10 mouse cellular contexts compared by ENCODE assay signal in genomic region chr4:142617676-142618075, GRCm38 (mm10).
A peak's percentile ranks its signal among the peaks of the same experiment; 100 is the strongest.
DNase-seq lines count a peak whose midpoint lies in the region; ATAC-seq and TF ChIP-seq lines count a peak whose summit lies in the region.
"Had no signal": no experiment of that assay in that cellular context is flagged by ENCODE, and none has a peak within 500 bp of the region (broad histone marks: within the 10 kb centered on the region; RNA-seq: fewer than 3 reads in every experiment).

No protein-coding gene starts in this region.

- TF ChIP-seq EP300 in heart, adult 2 months (IDR thresholded peaks at IDR 0.05; ENCODE audit: insufficient read depth, low read depth, low read length): no peak

- 66% methylated on average over 5 of the region's 5 CpGs for WGBS in heart, adult 2 months
- 72% methylated on average over 5 of the region's 5 CpGs for WGBS in lung, adult 2 months

- no peak for DNase-seq in heart, adult 2 months
- DNase-seq in heart, postnatal 36 days: no peak
- DNase-seq in lung, adult 2 months: no peak
- no peak for DNase-seq in lung, postnatal 4 days
- DNase-seq in ZHBTc4 (ENCODE audit: low read depth, low spot score): peak; percentile 71
- DNase-seq in kidney, postnatal 4 days: peak; percentile 47 to 61
- DNase-seq in Muller cell, postnatal 12 days (ENCODE audit: inconsistent ontology term): no peak
- DNase-seq: heart, postnatal 10 days had no signal

- no peaks in the 10 kb centered on the region for H3K4me1 ChIP-seq in heart, adult 2 months (ENCODE audit: control insufficient read depth, insufficient read depth, low read length)
- H3K4me1 ChIP-seq in lung, adult 2 months (ENCODE audit: control insufficient read depth, insufficient read depth, low read length): no peaks in the 10 kb centered on the region

- intact Hi-C loops in heart, adult 2 months (cut with DNase I): no loop called here
- intact Hi-C loops in heart, postnatal 36 days (cut with DNase I): no loop called here

- no peak for ATAC-seq in erythroid progenitor cell, adult 5-6 weeks (replicated peaks; ENCODE audit: low FRiP score, poor library complexity, severe bottlenecking)

- TF ChIP-seq POLR2A in heart, adult 2 months (IDR thresholded peaks at IDR 0.05; ENCODE audit: insufficient read depth, low read depth, low read length): no peak
- TF ChIP-seq POLR2A in lung, adult 2 months (IDR thresholded peaks at IDR 0.05; ENCODE audit: borderline replicate concordance, extremely low read depth, low read depth, low read length): no peak

- no peak overlapping the region for H3K27ac ChIP-seq in heart, adult 2 months
- H3K27ac ChIP-seq: embryonic facial prominence, embryonic 15.5 days had no signal

- no peak overlapping the region for H3K9ac ChIP-seq in heart, adult 2 months (ENCODE audit: low read depth, low read length)
- H3K9ac ChIP-seq: embryonic facial prominence, embryonic 15.5 days had no signal

- TF ChIP-seq CTCF in heart, adult 2 months (IDR thresholded peaks at IDR 0.05): peak; percentile 45
- TF ChIP-seq CTCF in lung, adult 2 months (IDR thresholded peaks at IDR 0.05; ENCODE audit: insufficient read depth, low read length): 0 out of 2 replicates have a peak, but pooled peaks have one; percentile 6

- no peaks in the 10 kb centered on the region for H3K79me2 ChIP-seq in heart, adult 2 months (replicated peaks; ENCODE audit: control insufficient read depth, insufficient read depth, low read length)

- no peak overlapping the region for H3K4me3 ChIP-seq in heart, adult 2 months
- no peak overlapping the region for H3K4me3 ChIP-seq in lung, adult 2 months (replicated peaks; ENCODE audit: extremely low read depth, low read depth, low read length)
- H3K4me3 ChIP-seq: embryonic facial prominence, embryonic 15.5 days had no signal

- H3K27me3 ChIP-seq in heart, adult 2 months (ENCODE audit: control insufficient read depth, insufficient read depth, low read length): no peaks in the 10 kb centered on the region
- H3K27me3 ChIP-seq: embryonic facial prominence, embryonic 15.5 days had no signal

- no peaks in the 10 kb centered on the region for H3K36me3 ChIP-seq in heart, adult 2 months (ENCODE audit: control insufficient read depth, insufficient read depth, low read length)
- H3K36me3 ChIP-seq: embryonic facial prominence, embryonic 15.5 days had no signal

Comparison
In these comparisons a context has a peak if more than half of its experiments do, and no peak if none do; other contexts are left out.
1. DNase-seq: peak in ZHBTc4 (single experiment) and kidney, postnatal 4 days (2 of 2); none in heart, adult 2 months (0 of 2), heart, postnatal 36 days (0 of 2), lung, adult 2 months (single experiment), lung, postnatal 4 days (0 of 2) and Muller cell, postnatal 12 days (single experiment).